Mouse (Mus musculus) forebrain, embryonic 11.5 days (tissue): ENCODE measurements at regions not wholly inside any gene's neighbourhood (a gene's known extent, or its start where the extent isn't known, plus 50 kb on each side); places are given as distances from the start of the nearest gene placed in this dataset.

Experiments
- ATAC-seq: fragments of 200-750 bp; cut with Nextera tagmentation; replicated peaks from 2 replicates; pipeline ENCODE4 v1.8.0; 2017; ENCODE audit warnings: moderate TSS enrichment; ENCODE audit not compliant: low FRiP score
- DNase-seq: peaks from one replicate; pipeline ENCODE4 v3.0.0-alpha.2; 2017; ENCODE audit warnings: low spot score
- H3K27ac ChIP-seq: fragments of 300-500 bp; sonication (generic); 2 replicates; pipeline ENCODE4 v1.5.1; 2014; ENCODE audit warnings: low read depth, low read length
- H3K27me3 ChIP-seq: fragments of 300-500 bp; sonication (generic); 2 replicates; pipeline ENCODE4 v1.6.1; 2014; ENCODE audit warnings: mild to moderate bottlenecking, low read length, mixed read lengths; ENCODE audit not compliant: control insufficient read depth, insufficient read depth
- H3K36me3 ChIP-seq: fragments of 300-500 bp; sonication (generic); 2 replicates; pipeline ENCODE4 v1.6.1; 2014; ENCODE audit warnings: mild to moderate bottlenecking, low read length, moderate library complexity, mixed read lengths; ENCODE audit not compliant: control insufficient read depth, insufficient read depth
- H3K4me1 ChIP-seq: fragments of 300-500 bp; sonication (generic); replicated peaks from 2 replicates; pipeline ENCODE4 v1.6.1; 2014; ENCODE audit warnings: low read length, mixed read lengths; ENCODE audit not compliant: control insufficient read depth, insufficient read depth
- H3K4me2 ChIP-seq: fragments of 300-500 bp; sonication (generic); 2 replicates; pipeline ENCODE4 v1.6.1; 2014; ENCODE audit warnings: low read depth, mild to moderate bottlenecking, low read length, moderate library complexity, mixed read lengths; ENCODE audit not compliant: severe bottlenecking
- H3K4me3 ChIP-seq: fragments of 300-500 bp; sonication (generic); 2 replicates; pipeline ENCODE4 v1.5.1; 2014; ENCODE audit warnings: low read depth, low read length
- H3K9ac ChIP-seq: fragments of 300-500 bp; sonication (generic); 2 replicates; pipeline ENCODE4 v1.6.1; 2014; ENCODE audit warnings: low read length
- H3K9me3 ChIP-seq: fragments of 300-500 bp; sonication (generic); 2 replicates; pipeline ENCODE4 v1.6.1; 2016; ENCODE audit warnings: low read length, mixed read lengths; ENCODE audit not compliant: control insufficient read depth
- WGBS: fragments of 180-500 bp; shearing (Covaris S2); extraction: QIAGEN DNeasy Blood & Tissue Kit; methylation state at CpG from one replicate; pipeline ENCODE4 v1.1.7; 2014; 5-methylcytosine and 5-hydroxymethylcytosine counted together

GRCm38 (mm10) chr1:168546156-168546555 is 114.1 kb upstream of the Pbx1 start:
- no peaks in the 10 kb centered on the region for H3K9me3 ChIP-seq
- no peaks in the 10 kb centered on the region for H3K27me3 ChIP-seq
- no peak overlapping the region for H3K9ac ChIP-seq
- 90% methylated on average over 3 of the region's 3 CpGs for WGBS
- 0 out of 2 replicates have a peak, but pooled peaks cover 2% of the 10 kb centered on the region for H3K4me1 ChIP-seq
- no peak overlapping the region for H3K27ac ChIP-seq
- no peak for ATAC-seq
- no peak for DNase-seq
- H3K4me3 ChIP-seq, result no peak overlapping the region
- H3K36me3 ChIP-seq, result no peaks in the 10 kb centered on the region
- no peak overlapping the region for H3K4me2 ChIP-seq

GRCm38 (mm10) chr1:168545072-168545780 is 113.2 kb upstream of the Pbx1 start:
- no peak overlapping the region for H3K4me3 ChIP-seq
- no peaks in the 10 kb centered on the region for H3K9me3 ChIP-seq
- no peak for DNase-seq
- no peak overlapping the region for H3K9ac ChIP-seq
- no peaks in the 10 kb centered on the region for H3K36me3 ChIP-seq
- H3K4me1 ChIP-seq, result 0 out of 2 replicates have a peak, but pooled peaks cover 2% of the 10 kb centered on the region
- H3K4me2 ChIP-seq, result no peak overlapping the region
- ATAC-seq, result no peak
- no peak overlapping the region for H3K27ac ChIP-seq
- no peaks in the 10 kb centered on the region for H3K27me3 ChIP-seq
- WGBS, result 86% methylated on average over 7 of the region's 7 CpGs

- Histone ChIP-seq H3K4me3 (no peak overlapping the region), H3K36me3 (no peaks in the 10 kb centered on the region), H3K9ac (no peak overlapping the region), H3K4me1 (no peaks in the 10 kb centered on the region), H3K9me3 (no peaks in the 10 kb centered on the region), H3K4me2 (no peak overlapping the region), H3K27ac (no peak overlapping the region), H3K27me3 (no peaks in the 10 kb centered on the region)
- WGBS, result 88% methylated on average over 2 of the region's 2 CpGs
- ATAC-seq (no peak), DNase-seq (no peak)
These were observed 109.2 kb upstream of the Pbx1 start for GRCm38 (mm10) chr1:168541231-168541630.

- Histone ChIP-seq H3K4me2 (no peak overlapping the region), H3K4me1 (no peaks in the 10 kb centered on the region), H3K27ac (no peak overlapping the region), H3K9ac (no peak overlapping the region), H3K9me3 (no peaks in the 10 kb centered on the region), H3K27me3 (no peaks in the 10 kb centered on the region), H3K4me3 (no peak overlapping the region), H3K36me3 (no peaks in the 10 kb centered on the region)
- ATAC-seq, result no peak
- no peak for DNase-seq
- 76% methylated on average over 6 of the region's 6 CpGs for WGBS
These were observed 86.0 kb upstream of the Pbx1 start for GRCm38 (mm10) chr1:168518087-168518486.

GRCm38 (mm10) chr1:168506326-168506725 is 74.3 kb upstream of the Pbx1 start:
- WGBS, result 84% methylated on average over 1 of the region's 1 CpGs
- no peak for DNase-seq

GRCm38 (mm10) chr1:168504773-168505172 is 72.7 kb upstream of the Pbx1 start:
- Histone ChIP-seq H3K27ac (no peak overlapping the region), H3K9me3 (no peaks in the 10 kb centered on the region), H3K27me3 (no peaks in the 10 kb centered on the region), H3K4me3 (no peak overlapping the region), H3K9ac (no peak overlapping the region), H3K36me3 (no peaks in the 10 kb centered on the region), H3K4me1 (peaks cover 7% of the 10 kb centered on the region), H3K4me2 (no peak overlapping the region)
- 84% methylated on average over 9 of the region's 9 CpGs for WGBS
- no peak for ATAC-seq
- no peak for DNase-seq

More at GRCm38 (mm10) chr1:168506326-168506725, 74.3 kb upstream of the Pbx1 start:
- no peak overlapping the region for H3K4me2 ChIP-seq
- no peak overlapping the region for H3K4me3 ChIP-seq
- no peak overlapping the region for H3K27ac ChIP-seq
- H3K36me3 ChIP-seq, result no peaks in the 10 kb centered on the region
- no peaks in the 10 kb centered on the region for H3K9me3 ChIP-seq
- no peak for ATAC-seq
- H3K9ac ChIP-seq, result no peak overlapping the region
- H3K27me3 ChIP-seq, result no peaks in the 10 kb centered on the region
- peaks cover 7% of the 10 kb centered on the region for H3K4me1 ChIP-seq

- Histone ChIP-seq H3K27me3 (no peaks in the 10 kb centered on the region), H3K4me3 (no peak overlapping the region), H3K27ac (no peak overlapping the region), H3K4me1 (peaks cover 5% of the 10 kb centered on the region), H3K9ac (no peak overlapping the region), H3K9me3 (no peaks in the 10 kb centered on the region), H3K36me3 (no peaks in the 10 kb centered on the region), H3K4me2 (no peak overlapping the region)
- 38% methylated on average over 7 of the region's 7 CpGs for WGBS
- peak; percentile 57; the same call in 1 of the 2 replicates for ATAC-seq
- DNase-seq, result no peak
These were observed 70.2 kb upstream of the Pbx1 start for GRCm38 (mm10) chr1:168502266-168502665.

- Histone ChIP-seq H3K36me3 (no peaks in the 10 kb centered on the region), H3K9ac (no peak overlapping the region), H3K9me3 (no peaks in the 10 kb centered on the region), H3K27ac (no peak overlapping the region), H3K4me3 (no peak overlapping the region), H3K4me1 (peaks cover 5% of the 10 kb centered on the region), H3K4me2 (no peak overlapping the region), H3K27me3 (no peaks in the 10 kb centered on the region)
- no peak for ATAC-seq
- DNase-seq, result no peak
- WGBS, result 37% methylated on average over 4 of the region's 4 CpGs
These were observed 69.5 kb upstream of the Pbx1 start for GRCm38 (mm10) chr1:168501375-168502169.
